Mouse (Mus musculus) hindbrain, embryonic 14.5 days (tissue): ENCODE results near the gene Apoa2. TPM values are rescaled to one million over a fixed set of nuclear protein-coding genes. Genes with fewer than 3 reads are reported as not detected.
A peak's percentile ranks its signal among the peaks of the same experiment; 100 is the strongest.

ENCODE experiments used
- ATAC-seq: fragments of 200-750 bp; cut with Nextera tagmentation; 2 replicates; pipeline ENCODE4 v1.8.0; 2017; ENCODE audit warnings: moderate number of reproducible peaks, mild to moderate bottlenecking, moderate TSS enrichment, moderate library complexity; ENCODE audit not compliant: low FRiP score
- DNase-seq: peaks from one replicate; pipeline ENCODE4 v3.0.0-alpha.2; 2015; ENCODE audit warnings: low spot score
- H3K27ac ChIP-seq: fragments of 300-500 bp; sonication (generic); 2 replicates; pipeline ENCODE4 v1.5.1; 2014; ENCODE audit warnings: mild to moderate bottlenecking, moderate library complexity
- H3K27me3 ChIP-seq: fragments of 300-500 bp; sonication (generic); 2 replicates; pipeline ENCODE4 v1.6.1; 2014; ENCODE audit warnings: mild to moderate bottlenecking, low read length, mixed read lengths; ENCODE audit not compliant: control insufficient read depth, insufficient read depth
- H3K36me3 ChIP-seq: fragments of 300-500 bp; sonication (generic); replicated peaks from 2 replicates; pipeline ENCODE4 v1.6.1; 2014; ENCODE audit not compliant: control insufficient read depth, insufficient read depth
- H3K4me1 ChIP-seq: fragments of 300-500 bp; sonication (generic); replicated peaks from 2 replicates; pipeline ENCODE4 v1.6.1; 2014; ENCODE audit warnings: antibody characterized with exemption, low read length, mixed read lengths; ENCODE audit not compliant: control insufficient read depth, insufficient read depth
- H3K4me2 ChIP-seq: fragments of 300-500 bp; sonication (generic); replicated peaks from 2 replicates; pipeline ENCODE4 v1.6.1; 2014; ENCODE audit warnings: mild to moderate bottlenecking, moderate library complexity
- H3K4me3 ChIP-seq: fragments of 300-500 bp; sonication (generic); replicated peaks from 2 replicates; pipeline ENCODE4 v1.5.1; 2014; ENCODE audit warnings: mild to moderate bottlenecking, low read length
- H3K9ac ChIP-seq: fragments of 300-500 bp; sonication (generic); 2 replicates; pipeline ENCODE4 v1.6.1; 2014
- H3K9me3 ChIP-seq: fragments of 300-500 bp; sonication (generic); 2 replicates; pipeline ENCODE4 v1.6.1; 2016; ENCODE audit warnings: low read length; ENCODE audit not compliant: control insufficient read depth
- WGBS: fragments of 180-500 bp; shearing (Covaris S2); extraction: QIAGEN DNeasy Blood & Tissue Kit; methylation state at CpG from one replicate; pipeline ENCODE4 v1.1.7; 2014; 5-methylcytosine and 5-hydroxymethylcytosine counted together
- polyA plus RNA-seq: library from polyadenylated mRNA; unstranded; fragments of >200 nt; fragmentation: Nextera tagmentation; extraction: Ambion mirVana; gene quantifications from 2 replicates; pipeline ENCODE4 v1.2.1, GENCODE M21; 2014

Gene Apoa2
- polyA plus RNA-seq, 1 experiment from 2014 or later, result 7.0 TPM

GRCm38 (mm10) chr1:171203471-171204248 lies 21.2 kb upstream of the Apoa2 start:
- ATAC-seq, result no peak
- H3K27ac ChIP-seq, result no peak overlapping the region
- no peaks in the 10 kb centered on the region for H3K27me3 ChIP-seq
- WGBS, result 60% methylated on average over 10 of the region's 11 CpGs
- no peaks in the 10 kb centered on the region for H3K9me3 ChIP-seq
- no peaks in the 10 kb centered on the region for H3K36me3 ChIP-seq
- H3K9ac ChIP-seq, result no peak overlapping the region
- H3K4me2 ChIP-seq, result no peak overlapping the region
- no peaks in the 10 kb centered on the region for H3K4me1 ChIP-seq
- DNase-seq, result no peak
- H3K4me3 ChIP-seq, result no peak overlapping the region

- WGBS, result 65% methylated on average over 7 of the region's 7 CpGs
- no peak for DNase-seq
- Histone ChIP-seq H3K4me2 (no peak overlapping the region), H3K27ac (no peak overlapping the region), H3K4me1 (no peaks in the 10 kb centered on the region), H3K9me3 (no peaks in the 10 kb centered on the region), H3K27me3 (no peaks in the 10 kb centered on the region), H3K9ac (no peak overlapping the region), H3K36me3 (no peaks in the 10 kb centered on the region), H3K4me3 (no peak overlapping the region)
- ATAC-seq, result no peak
These were observed 20.6 kb upstream of the Apoa2 start for GRCm38 (mm10) chr1:171204249-171204644.

GRCm38 (mm10) chr1:171205704-171206493 lies 19.0 kb upstream of the Apoa2 start:
- Histone ChIP-seq H3K4me2 (no peak overlapping the region), H3K9me3 (no peaks in the 10 kb centered on the region), H3K9ac (no peak overlapping the region), H3K4me3 (no peak overlapping the region), H3K36me3 (no peaks in the 10 kb centered on the region), H3K4me1 (no peaks in the 10 kb centered on the region), H3K27ac (no peak overlapping the region), H3K27me3 (no peaks in the 10 kb centered on the region)
- ATAC-seq (no peak), DNase-seq (no peak)
- 55% methylated on average over 6 of the region's 6 CpGs for WGBS

GRCm38 (mm10) chr1:171209409-171209808 lies 15.4 kb upstream of the Apoa2 start:
- no peak overlapping the region for H3K27ac ChIP-seq
- H3K9ac ChIP-seq, result no peak overlapping the region
- H3K27me3 ChIP-seq, result no peaks in the 10 kb centered on the region
- no peaks in the 10 kb centered on the region for H3K4me1 ChIP-seq
- no peak for ATAC-seq
- H3K4me3 ChIP-seq, result no peak overlapping the region
- no peak overlapping the region for H3K4me2 ChIP-seq
- 25% methylated on average over 4 of the region's 4 CpGs for WGBS
- H3K36me3 ChIP-seq, result no peaks in the 10 kb centered on the region
- no peak for DNase-seq
- no peaks in the 10 kb centered on the region for H3K9me3 ChIP-seq

GRCm38 (mm10) chr1:171212854-171213253 lies 12.0 kb upstream of the Apoa2 start:
- no peak overlapping the region for H3K9ac ChIP-seq
- no peaks in the 10 kb centered on the region; the same call in 1 of the 2 replicates for H3K36me3 ChIP-seq
- WGBS, result 50% methylated on average over 3 of the region's 3 CpGs
- DNase-seq (no peak), ATAC-seq (no peak)
- no peaks in the 10 kb centered on the region for H3K27me3 ChIP-seq
- no peak overlapping the region for H3K4me2 ChIP-seq
- no peaks in the 10 kb centered on the region for H3K9me3 ChIP-seq
- no peak overlapping the region for H3K4me3 ChIP-seq
- H3K27ac ChIP-seq, result no peak overlapping the region
- no peaks in the 10 kb centered on the region for H3K4me1 ChIP-seq

- no peak for DNase-seq
- Histone ChIP-seq H3K9ac (no peak within 1 kb of the TSS), H3K27me3 (no peaks in the 10 kb centered on the region), H3K4me2 (no peak within 1 kb of the TSS), H3K4me1 (no peaks in the 10 kb centered on the region), H3K4me3 (no peak within 1 kb of the TSS), H3K36me3 (peaks cover 10% of the 10 kb centered on the region; the same call in 1 of the 2 replicates), H3K9me3 (no peaks in the 10 kb centered on the region), H3K27ac (no peak within 1 kb of the TSS)
- 72% methylated on average over 10 of the region's 10 CpGs for WGBS
- ATAC-seq, result no peak
These were observed 10.9 kb upstream of the Apoa2 start, which contains the start of gene Nr1i3 for GRCm38 (mm10) chr1:171213801-171214496. Nr1i3 (plus strand) TSS chr1:171213970.

- H3K4me2 ChIP-seq, result no peak overlapping the region
- peaks cover 25% of the 10 kb centered on the region for H3K36me3 ChIP-seq
- DNase-seq (no peak), ATAC-seq (no peak)
- WGBS, result 92% methylated on average over 18 of the region's 18 CpGs
- no peak overlapping the region for H3K27ac ChIP-seq
- H3K9me3 ChIP-seq, result no peaks in the 10 kb centered on the region
- H3K27me3 ChIP-seq, result no peaks in the 10 kb centered on the region
- no peak overlapping the region for H3K4me3 ChIP-seq
- H3K9ac ChIP-seq, result no peak overlapping the region
- H3K4me1 ChIP-seq, result peaks cover 6% of the 10 kb centered on the region
These were observed 8.5 kb upstream of the Apoa2 start for GRCm38 (mm10) chr1:171216241-171216955.

GRCm38 (mm10) chr1:171220871-171221270 lies 4.0 kb upstream of the Apoa2 start:
- WGBS, result 5% methylated on average over 10 of the region's 10 CpGs
- Histone ChIP-seq H3K9ac (no peak overlapping the region; the same call in 1 of the 2 replicates), H3K27ac (no peak overlapping the region), H3K9me3 (no peaks in the 10 kb centered on the region), H3K4me2 (peak overlapping the region; percentile 84), H3K36me3 (peaks cover 25% of the 10 kb centered on the region), H3K4me1 (peaks cover 10% of the 10 kb centered on the region), H3K27me3 (no peaks in the 10 kb centered on the region), H3K4me3 (peak overlapping the region; percentile 53)
- peak; percentile 46 for ATAC-seq
- DNase-seq, result peak; percentile 90
